Mouse (Mus musculus): Measurements from ENCODE around the gene Smug1.

The Smug1 gene

GRCm38 (mm10) chr15:103145635-103146299 lies 21.1 kb downstream of the Smug1 start:
- no peak for DNase-seq (ENCODE audit: low spot score)

DNA sequence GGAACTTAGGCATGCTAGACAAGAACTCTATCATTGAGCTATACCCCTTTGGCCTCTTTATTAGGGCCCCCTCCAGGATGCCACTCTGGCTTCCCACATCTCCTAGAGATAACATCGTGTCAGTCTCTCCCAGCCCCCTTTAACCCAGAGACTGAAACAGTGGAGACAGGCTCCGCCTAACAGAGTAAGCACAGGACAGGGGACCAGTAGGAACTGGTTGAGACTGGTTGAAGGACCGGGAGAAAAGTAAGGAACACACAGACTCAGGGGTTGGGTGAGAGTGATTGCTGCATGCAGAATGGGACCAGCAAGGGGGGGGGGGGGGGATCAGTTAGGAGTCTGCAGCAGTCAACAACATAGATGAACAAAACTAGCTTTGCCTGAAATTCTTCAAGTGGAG lies 22.7 kb downstream of the Smug1 start:
- DNase-seq (ENCODE audit: low spot score) = no peak

DNA sequence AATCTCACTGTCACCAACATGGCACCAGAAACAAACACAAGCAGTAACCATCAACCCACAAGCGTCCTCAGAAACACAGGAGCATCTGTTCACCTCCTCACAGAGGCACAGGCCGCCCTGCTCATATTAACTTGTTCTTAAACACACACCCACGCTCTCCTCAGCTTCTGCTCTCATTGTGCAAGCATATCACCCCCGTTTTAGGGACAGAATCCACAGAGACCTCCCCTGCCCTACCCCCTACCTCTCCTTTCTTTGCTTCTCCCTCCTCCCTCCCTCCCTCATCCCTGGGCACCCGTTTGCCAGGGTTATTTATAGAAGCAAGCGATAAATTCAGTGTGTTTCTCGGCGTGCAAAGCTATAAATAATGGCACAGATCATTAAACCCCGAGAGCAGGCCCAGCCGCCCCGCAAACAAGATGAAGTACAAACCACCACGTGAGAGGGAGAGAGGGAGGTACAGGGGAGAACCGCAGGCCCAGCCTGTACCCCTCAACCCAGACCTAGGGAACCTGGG lies 31.4 kb downstream of the Smug1 start:
- no peak for DNase-seq (ENCODE audit: low spot score)

GRCm38 (mm10) chr15:103134277-103135086 lies 32.4 kb downstream of the Smug1 start:
- no peak for DNase-seq (ENCODE audit: low spot score)

- no peak for DNase-seq (ENCODE audit: low spot score)
These were observed 33.1 kb downstream of the Smug1 start for GRCm38 (mm10) chr15:103133761-103134160.

DNA sequence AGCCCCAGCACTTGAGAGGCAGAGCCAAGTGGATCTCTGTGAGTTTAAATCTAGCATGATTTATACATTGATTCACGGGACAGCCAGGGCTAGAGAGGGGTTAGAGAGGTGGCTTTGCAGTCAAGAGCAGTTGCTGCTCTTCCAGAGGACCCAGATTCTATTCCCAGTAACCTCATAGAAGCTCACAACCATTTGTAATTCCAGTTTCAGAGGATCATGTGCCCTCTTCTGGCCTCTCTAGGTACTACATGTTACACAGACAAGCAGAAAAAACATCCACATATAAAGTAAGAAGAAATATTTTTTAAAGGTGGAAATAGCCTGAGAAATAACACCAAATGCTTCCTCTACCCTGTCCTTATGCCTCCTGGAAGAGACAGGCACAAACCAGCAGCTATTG lies 36.2 kb downstream of the Smug1 start:
- DNase-seq (ENCODE audit: low spot score) = no peak

DNA sequence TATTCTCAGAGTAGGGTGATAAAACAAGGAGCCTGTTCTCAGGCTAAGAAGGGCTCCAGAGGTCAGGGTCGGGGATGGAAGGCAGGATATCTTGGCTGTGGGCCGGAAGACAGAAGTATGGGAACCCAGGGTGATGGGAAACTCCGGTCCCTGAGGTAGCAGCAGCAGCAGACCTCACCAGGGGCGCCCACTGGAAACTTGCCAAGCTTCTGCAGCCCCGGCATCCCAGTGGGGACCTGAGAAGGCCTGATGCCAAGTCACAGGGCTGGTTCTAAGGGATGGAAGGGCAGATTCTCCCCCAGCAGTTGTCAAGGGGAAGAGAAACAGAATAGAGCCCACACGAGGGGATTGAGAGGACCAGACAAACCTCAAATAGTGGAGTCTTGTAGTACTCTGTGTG lies 37.6 kb downstream of the Smug1 start:
- peak; percentile 55 for DNase-seq (ENCODE audit: low spot score)

DNA sequence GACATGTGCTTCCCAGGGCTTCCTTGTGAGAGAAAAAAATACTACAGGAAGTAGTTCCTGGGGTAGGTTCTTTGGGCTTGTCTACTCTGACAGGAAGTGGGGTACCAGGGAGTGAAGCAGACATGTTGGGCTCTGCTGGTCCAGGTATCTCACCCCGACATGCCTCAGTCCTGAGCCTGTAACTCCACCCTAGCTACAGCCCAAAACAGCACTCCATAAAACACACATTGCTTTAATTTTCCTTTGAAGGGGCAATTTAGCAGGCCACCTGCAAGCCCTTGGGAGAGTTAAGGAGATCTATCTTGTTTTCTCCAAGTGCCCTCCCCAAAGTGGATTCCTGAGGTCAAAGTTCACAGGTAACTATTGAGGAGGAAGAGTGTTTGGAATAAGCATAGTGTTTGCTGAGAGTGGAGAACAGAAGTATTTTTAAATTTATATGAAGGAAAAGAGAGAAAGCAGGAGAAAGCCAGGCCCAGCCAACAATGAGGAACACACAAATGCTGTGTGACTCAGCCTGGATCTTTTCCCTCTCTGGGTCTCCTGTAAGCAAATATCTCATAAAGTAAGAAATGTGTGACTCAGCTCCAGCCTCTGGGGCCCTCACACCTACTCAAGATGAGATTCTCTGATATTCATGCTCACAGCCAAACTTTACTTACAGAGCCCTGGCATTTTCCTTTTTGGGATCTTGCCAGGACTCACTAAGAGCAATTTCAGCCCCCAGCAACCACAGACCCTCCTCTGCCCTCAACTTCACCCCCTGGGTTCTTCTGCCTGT lies 38.6 kb downstream of the Smug1 start:
- DNase-seq (ENCODE audit: low spot score) = no peak

DNA sequence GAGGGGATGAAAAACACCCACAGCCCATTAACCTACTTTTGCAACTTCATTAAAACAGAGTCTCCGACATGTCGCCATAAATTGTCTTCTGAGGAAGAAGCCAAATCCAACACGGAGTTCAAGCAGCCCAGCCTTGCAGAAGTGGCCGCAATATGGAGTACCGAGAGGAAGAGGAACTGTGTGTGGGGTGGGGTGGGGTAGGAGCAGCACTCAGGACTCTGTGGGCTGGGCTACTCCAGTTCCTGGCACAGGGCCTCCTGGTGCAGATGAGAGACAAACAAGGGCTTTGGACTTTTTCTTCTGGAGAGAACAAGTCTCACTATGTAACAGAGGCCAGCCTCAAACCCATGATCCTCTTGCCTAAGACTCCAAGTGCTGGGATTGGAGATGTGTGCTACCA lies 40.9 kb downstream of the Smug1 start:
- DNase-seq (ENCODE audit: low spot score) = no peak

DNA sequence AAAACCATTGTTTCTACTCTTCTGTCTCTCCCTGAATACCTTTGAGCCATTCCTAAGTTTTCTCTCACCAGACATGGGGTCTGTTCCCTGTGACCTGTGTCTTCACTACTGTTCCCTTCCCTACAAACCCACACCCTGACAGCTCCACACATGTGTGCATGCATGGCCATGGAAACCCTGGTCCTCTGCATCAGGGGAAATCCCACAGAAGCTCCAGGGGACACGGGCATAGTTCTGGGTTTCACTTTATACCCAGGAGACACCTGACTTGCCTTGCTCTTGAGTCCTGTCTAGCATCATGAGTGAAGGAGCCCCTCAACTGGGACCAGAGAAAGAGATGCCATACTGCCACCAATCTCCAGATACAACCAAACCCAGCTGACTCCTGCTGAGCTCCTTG lies 42.6 kb downstream of the Smug1 start:
- DNase-seq (ENCODE audit: low spot score) = no peak

- no peak for DNase-seq (ENCODE audit: low spot score)
These were observed 43.5 kb downstream of the Smug1 start for GRCm38 (mm10) chr15:103123343-103123742.

- no peak for DNase-seq (ENCODE audit: low spot score)
These were observed 44.5 kb downstream of the Smug1 start for GRCm38 (mm10) chr15:103122372-103122771.

DNA sequence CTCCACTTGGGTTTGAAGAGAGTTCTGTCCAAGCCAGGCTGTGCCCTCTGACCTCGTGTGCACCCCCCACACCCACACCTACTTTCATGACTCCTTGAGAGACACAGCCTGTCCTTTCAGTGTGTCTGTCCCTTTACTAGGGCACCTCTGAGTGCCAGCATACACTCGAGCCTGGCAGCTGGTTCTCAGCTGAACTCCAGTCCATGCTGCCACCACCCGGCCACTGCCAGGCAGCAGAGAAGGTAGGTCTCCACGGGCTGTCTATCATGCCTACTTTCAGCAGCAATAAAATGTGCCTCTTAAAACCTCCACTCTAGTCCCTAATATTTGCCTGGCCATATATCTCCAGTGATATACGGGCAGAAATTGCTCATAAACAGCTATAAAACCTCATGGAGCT lies 45.5 kb downstream of the Smug1 start:
- DNase-seq (ENCODE audit: low spot score) = no peak

- no peak for DNase-seq (ENCODE audit: low spot score)
These were observed 46.3 kb downstream of the Smug1 start for GRCm38 (mm10) chr15:103120594-103120993.

DNA sequence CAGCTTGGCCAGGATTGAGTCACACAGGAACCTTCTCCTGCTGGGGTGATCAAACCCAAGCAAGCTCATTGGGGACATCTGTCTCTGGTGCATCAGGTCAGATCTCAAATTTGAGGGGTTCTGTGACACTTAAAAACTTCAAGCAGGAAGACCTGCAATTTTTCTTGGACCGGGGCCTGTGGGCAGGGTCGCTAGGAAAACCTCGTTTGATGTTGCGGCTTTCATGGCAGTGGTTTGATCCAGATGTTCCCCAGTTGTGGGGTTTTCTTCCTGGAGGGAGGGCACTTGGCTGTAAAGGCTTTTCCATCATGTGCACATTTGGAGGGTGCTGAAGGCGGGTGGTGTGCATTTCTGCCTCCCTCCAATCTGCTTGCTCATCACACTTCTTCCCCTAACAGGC lies 51.2 kb downstream of the Smug1 start:
- DNase-seq (ENCODE audit: low spot score) = no peak

GRCm38 (mm10) chr15:103115256-103115655 lies 51.6 kb downstream of the Smug1 start:
- no peak for DNase-seq (ENCODE audit: low spot score)

GRCm38 (mm10) chr15:103113077-103113476 lies 53.8 kb downstream of the Smug1 start:
- no peak for DNase-seq (ENCODE audit: low spot score)

GRCm38 (mm10) chr15:103112309-103112708 lies 54.6 kb downstream of the Smug1 start:
- no peak for DNase-seq (ENCODE audit: low spot score)

GRCm38 (mm10) chr15:103109940-103110339 lies 57.0 kb downstream of the Smug1 start:
- DNase-seq (ENCODE audit: low spot score) = no peak

DNA sequence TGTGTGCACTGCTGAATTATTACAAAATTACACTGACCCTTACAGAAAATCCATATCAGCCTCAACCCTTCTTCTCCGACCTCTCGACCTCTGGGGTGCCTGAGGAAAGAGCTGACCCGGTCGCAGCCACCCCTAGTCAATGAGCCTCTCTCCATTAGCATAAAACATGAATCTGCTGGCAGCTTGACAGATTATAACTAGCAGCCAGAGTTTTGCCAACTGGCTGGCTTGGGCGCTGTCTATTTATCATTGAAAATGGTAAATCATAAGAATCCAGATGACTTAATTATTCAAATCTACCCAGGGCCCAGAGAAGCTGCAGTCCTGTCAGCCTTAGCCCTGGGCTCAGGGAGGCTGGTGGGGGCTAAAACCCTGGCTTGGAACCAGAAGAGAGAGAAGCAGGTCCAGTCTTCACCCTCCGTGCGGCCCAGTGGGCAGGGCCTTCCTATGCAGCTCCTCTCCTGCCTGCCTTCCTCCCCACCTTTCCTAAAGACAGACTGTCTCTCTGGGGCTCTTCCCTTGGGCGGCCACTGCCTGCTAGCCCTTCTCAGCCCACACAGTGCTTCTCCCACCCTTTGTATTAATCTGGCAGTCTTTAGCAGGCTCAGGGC lies 58.7 kb downstream of the Smug1 start:
- DNase-seq (ENCODE audit: low spot score) = no peak

DNA sequence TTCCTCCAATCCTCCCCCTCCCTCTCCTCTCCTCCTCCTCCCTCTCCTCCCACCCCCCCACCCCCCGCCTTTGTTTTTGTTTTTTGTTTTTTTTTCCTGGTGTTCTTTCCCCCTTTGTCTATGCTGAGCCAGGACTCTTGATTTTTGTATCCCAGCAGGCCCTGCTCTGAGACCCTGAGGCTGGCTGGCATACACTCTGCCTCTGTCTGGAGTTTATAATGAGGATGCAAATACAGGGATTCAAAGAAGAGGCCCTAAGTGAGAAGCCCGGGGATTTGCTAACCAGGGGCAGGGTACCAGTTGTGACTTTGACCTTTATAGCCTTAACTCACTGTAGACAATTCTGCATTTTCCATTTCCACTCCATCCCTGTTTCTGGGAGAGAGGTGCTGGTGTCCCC lies 60.7 kb downstream of the Smug1 start:
- no peak for DNase-seq (ENCODE audit: low spot score)
